Mouse (Mus musculus) heart, postnatal 0 days (tissue): ENCODE measurements around the gene Vwce.

ENCODE experiments used
- CTCF ChIP-seq: IDR thresholded peaks from 2 replicates; pipeline ENCODE4 v1.5.1; 2016; ENCODE audit warnings: antibody characterized with exemption, control low read depth, low read depth
- EP300 ChIP-seq: IDR thresholded peaks from 2 replicates; pipeline ENCODE4 v1.6.1; 2016; ENCODE audit warnings: antibody characterized with exemption, low read depth

GRCm38 (mm10) chr19:10713551-10713950, 79.5 kb downstream of the Vwce start:
- no peak for TF ChIP-seq EP300
- TF ChIP-seq CTCF: no peak
